31 mouse cellular contexts compared by ENCODE assay signal in genomic region chr16:45006971-45007370, GRCm38 (mm10).
DNase-seq lines count a peak whose midpoint lies in the region; ATAC-seq and TF ChIP-seq lines count a peak whose summit lies in the region.
"Had no signal": no experiment of that assay in that cellular context is flagged by ENCODE, and none has a peak within 500 bp of the region (broad histone marks: within the 10 kb centered on the region; RNA-seq: fewer than 3 reads in every experiment).

No protein-coding gene starts in this region.

- no peaks in the 10 kb centered on the region for H3K36me3 ChIP-seq in liver, embryonic 12.5 days
- no peaks in the 10 kb centered on the region for H3K36me3 ChIP-seq in liver, postnatal 0 days (replicated peaks; ENCODE audit: insufficient read depth, low read length)
- H3K36me3 ChIP-seq: forebrain, embryonic 15.5 days; heart, embryonic 13.5 days; hindbrain, embryonic 10.5 days; liver, embryonic 15.5 days; lung, embryonic 15.5 days; midbrain, embryonic 12.5 days; neural tube, embryonic 13.5 days; stomach, embryonic 15.5 days had no signal

- no peak for TF ChIP-seq EP300 in liver, postnatal 0 days (IDR thresholded peaks at IDR 0.05; ENCODE audit: low read depth)

- no peaks in the 10 kb centered on the region for H3K9me3 ChIP-seq in liver, embryonic 12.5 days (replicated peaks)
- H3K9me3 ChIP-seq in liver, postnatal 0 days (ENCODE audit: low read length) = no peaks in the 10 kb centered on the region
- H3K9me3 ChIP-seq: forebrain, embryonic 15.5 days; heart, embryonic 13.5 days; hindbrain, embryonic 10.5 days; liver, embryonic 15.5 days; lung, embryonic 15.5 days; megakaryocyte, embryonic 14.5 days; midbrain, embryonic 12.5 days; neural tube, embryonic 13.5 days; stomach, embryonic 15.5 days had no signal

- peak; percentile 25 for DNase-seq in thymus, postnatal 25 days
- DNase-seq in liver, postnatal 0 days = no peak
- DNase-seq in gastrocnemius, postnatal 4 days (ENCODE audit: low spot score in 2 of 2) = no peak
- DNase-seq: adrenal gland, adult 2 months; B cell, adult 2 months; cerebellum, adult 2 months; cerebellum, postnatal 14 days; gastrocnemius, adult 2 months; gastrocnemius, postnatal 36 days; heart, adult 2 months; heart, postnatal 10 days; kidney, adult 8-10 months; kidney, postnatal 10 days; liver; lung, postnatal 36 days had no signal

- no peak for TF ChIP-seq CTCF in liver, postnatal 0 days (IDR thresholded peaks at IDR 0.05; ENCODE audit: low read depth)

- no peaks in the 10 kb centered on the region for H3K27me3 ChIP-seq in liver, embryonic 12.5 days (replicated peaks)
- no peaks in the 10 kb centered on the region for H3K27me3 ChIP-seq in liver, postnatal 0 days (ENCODE audit: insufficient read depth, low read length)
- H3K27me3 ChIP-seq: forebrain, embryonic 15.5 days; heart, embryonic 13.5 days; liver, embryonic 15.5 days; lung, embryonic 15.5 days; megakaryocyte, embryonic 14.5 days; midbrain, embryonic 12.5 days; neural tube, embryonic 13.5 days; stomach, embryonic 15.5 days had no signal

- H3K4me1 ChIP-seq in liver, embryonic 12.5 days = no peaks in the 10 kb centered on the region
- no peaks in the 10 kb centered on the region for H3K4me1 ChIP-seq in liver, postnatal 0 days (ENCODE audit: insufficient read depth)
- H3K4me1 ChIP-seq: forebrain, embryonic 15.5 days; heart, embryonic 13.5 days; hindbrain, embryonic 10.5 days; liver, embryonic 15.5 days; lung, embryonic 15.5 days; midbrain, embryonic 12.5 days; neural tube, embryonic 13.5 days; stomach, embryonic 15.5 days had no signal

- H3K4me2 ChIP-seq in liver, embryonic 12.5 days = no peak overlapping the region
- H3K4me2 ChIP-seq in liver, postnatal 0 days (ENCODE audit: low read depth, low read length) = no peak overlapping the region
- H3K4me2 ChIP-seq: forebrain, embryonic 15.5 days; heart, embryonic 13.5 days; liver, embryonic 15.5 days; lung, embryonic 15.5 days; midbrain, embryonic 12.5 days; neural tube, embryonic 13.5 days; stomach, embryonic 15.5 days had no signal

- no peak overlapping the region for H3K4me3 ChIP-seq in liver, embryonic 12.5 days
- no peak overlapping the region for H3K4me3 ChIP-seq in liver, postnatal 0 days (ENCODE audit: low read depth, low read length)
- H3K4me3 ChIP-seq: forebrain, embryonic 15.5 days; gastrocnemius, adult 2 months; heart, adult 2 months; heart, embryonic 13.5 days; hindbrain, embryonic 10.5 days; liver, embryonic 15.5 days; lung, embryonic 15.5 days; megakaryocyte, embryonic 14.5 days; midbrain, embryonic 12.5 days; myocyte; neural tube, embryonic 13.5 days; stomach, embryonic 15.5 days had no signal

- 48% methylated on average over 2 of the region's 2 CpGs for WGBS in liver, embryonic 12.5 days (ENCODE audit: insufficient replicate concordance)
- WGBS in liver, postnatal 0 days (ENCODE audit: insufficient replicate concordance) = 57% methylated on average over 2 of the region's 2 CpGs

- H3K9ac ChIP-seq in liver, embryonic 12.5 days = no peak overlapping the region
- no peak overlapping the region for H3K9ac ChIP-seq in liver, postnatal 0 days (replicated peaks)
- H3K9ac ChIP-seq: forebrain, embryonic 15.5 days; heart, embryonic 13.5 days; liver, embryonic 15.5 days; lung, embryonic 15.5 days; midbrain, embryonic 12.5 days; neural tube, embryonic 13.5 days; stomach, embryonic 15.5 days had no signal

- H3K27ac ChIP-seq in liver, embryonic 12.5 days = no peak overlapping the region
- no peak overlapping the region for H3K27ac ChIP-seq in liver, postnatal 0 days (ENCODE audit: low read depth)
- H3K27ac ChIP-seq: forebrain, embryonic 15.5 days; gastrocnemius, adult 2 months; heart, adult 2 months; heart, embryonic 13.5 days; hindbrain, embryonic 10.5 days; liver, embryonic 15.5 days; lung, embryonic 15.5 days; midbrain, embryonic 12.5 days; neural tube, embryonic 13.5 days; stomach, embryonic 15.5 days had no signal

- ATAC-seq in CD4-positive, CD25-positive, alpha-beta regulatory T cell, adult 4 months = peak; percentile 99
- ATAC-seq in activated CD4-positive, CD25-positive, alpha-beta regulatory T cell, adult 4 months = peak; percentile 100
- ATAC-seq in megakaryocyte, adult 5-6 weeks (ENCODE audit: poor library complexity, severe bottlenecking) = peak; percentile 47; the same call in 1 of the 2 replicates
- ATAC-seq in liver, embryonic 12.5 days = no peak
- ATAC-seq in liver, postnatal 0 days = no peak
- ATAC-seq: forebrain, embryonic 15.5 days; hindbrain, embryonic 16.5 days; intestine, embryonic 16.5 days had no signal

Comparison
In these comparisons a context has a peak if more than half of its experiments do, and no peak if none do; other contexts are left out.
1. ATAC-seq: peak in CD4-positive, CD25-positive, alpha-beta regulatory T cell, adult 4 months (single experiment), activated CD4-positive, CD25-positive, alpha-beta regulatory T cell, adult 4 months (single experiment) and megakaryocyte, adult 5-6 weeks (single experiment); none in liver, embryonic 12.5 days (single experiment) and liver, postnatal 0 days (single experiment).